ENCODE assay signal across 13 mouse cellular contexts in the genomic region with DNA sequence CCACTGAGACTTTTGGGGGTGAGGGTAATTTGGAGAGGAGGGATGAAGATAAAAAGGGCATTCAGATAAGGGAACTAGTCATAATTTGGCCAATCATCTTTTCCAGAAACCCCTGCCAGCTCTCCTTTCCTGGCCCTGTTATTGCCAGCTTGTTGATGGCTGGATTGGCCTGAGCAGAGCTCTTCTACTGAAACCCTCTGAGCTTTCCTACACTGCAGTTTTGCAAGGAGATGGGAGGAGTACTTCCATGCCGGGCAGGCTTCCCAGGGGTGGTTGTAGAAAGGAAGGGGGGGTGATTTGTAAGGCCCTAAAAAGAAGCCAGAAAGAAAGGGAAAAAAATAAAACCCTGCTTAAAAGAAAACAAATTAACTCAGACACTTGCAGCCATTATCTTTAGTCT.
DNase-seq lines count a peak whose midpoint lies in the region; ATAC-seq lines count a peak whose summit lies in the region.
"Had no signal": no experiment of that assay in that cellular context is flagged by ENCODE, and none has a peak within 500 bp of the region (broad histone marks: within the 10 kb centered on the region; RNA-seq: fewer than 3 reads in every experiment).

No protein-coding gene starts in this region.

- H3K27ac ChIP-seq in hindbrain, embryonic 11.5 days (ENCODE audit: low read depth, low read length), result no peak overlapping the region
- H3K27ac ChIP-seq: embryonic facial prominence, embryonic 10.5 days; forebrain, embryonic 12.5 days had no signal

- 58% methylated on average over 1 of the region's 1 CpGs for WGBS in hindbrain, embryonic 11.5 days

- no peak for ATAC-seq in hindbrain, embryonic 11.5 days (ENCODE audit: low FRiP score)
- ATAC-seq in megakaryocyte progenitor cell, adult 5-6 weeks (replicated peaks; ENCODE audit: poor library complexity), result no peak

- H3K9ac ChIP-seq in hindbrain, embryonic 11.5 days (ENCODE audit: low read depth, low read length), result no peak overlapping the region
- H3K9ac ChIP-seq: forebrain, embryonic 12.5 days had no signal

- no peaks in the 10 kb centered on the region for H3K9me3 ChIP-seq in hindbrain, embryonic 11.5 days (ENCODE audit: control insufficient read depth, low read length)
- H3K9me3 ChIP-seq: embryonic facial prominence, embryonic 10.5 days; forebrain, embryonic 12.5 days had no signal

- no peaks in the 10 kb centered on the region for H3K4me1 ChIP-seq in hindbrain, embryonic 11.5 days (replicated peaks; ENCODE audit: control insufficient read depth, insufficient read depth, low read length)
- H3K4me1 ChIP-seq: embryonic facial prominence, embryonic 10.5 days had no signal

- H3K36me3 ChIP-seq in hindbrain, embryonic 11.5 days (ENCODE audit: control insufficient read depth, insufficient read depth, low read length), result no peaks in the 10 kb centered on the region
- H3K36me3 ChIP-seq: embryonic facial prominence, embryonic 10.5 days; forebrain, embryonic 12.5 days had no signal

- no peak overlapping the region for H3K4me3 ChIP-seq in hindbrain, embryonic 11.5 days (ENCODE audit: low read depth, low read length)
- H3K4me3 ChIP-seq: embryonic facial prominence, embryonic 10.5 days; forebrain, embryonic 12.5 days had no signal

- no peaks in the 10 kb centered on the region for H3K27me3 ChIP-seq in hindbrain, embryonic 11.5 days (ENCODE audit: control insufficient read depth, insufficient read depth, low read length)
- H3K27me3 ChIP-seq: forebrain, embryonic 12.5 days had no signal

- H3K4me2 ChIP-seq in hindbrain, embryonic 11.5 days (replicated peaks; ENCODE audit: low read depth, low read length), result no peak overlapping the region
- H3K4me2 ChIP-seq: forebrain, embryonic 12.5 days had no signal

- peak; percentile 34 for DNase-seq in adrenal gland, adult 2 months
- DNase-seq in adrenal gland, postnatal 4 days (ENCODE audit: low spot score in 2 of 2), result no peak
- DNase-seq in NIH3T3 (ENCODE audit: low read depth), result peak; percentile 27
- peak; percentile 81 to 82 for DNase-seq in heart, adult 9 months (ENCODE audit: low spot score in 2 of 2)
- peak; percentile 67 for DNase-seq in lung, postnatal 10 days
- no peak for DNase-seq in hindbrain, embryonic 11.5 days (ENCODE audit: low spot score)
- DNase-seq in embryo, embryonic 10.5 days (ENCODE audit: low spot score), result no peak
- DNase-seq: cerebellum, adult 11 months; kidney, adult 8-10 months; liver had no signal

Comparison
In these comparisons a context has a peak if more than half of its experiments do, and no peak if none do; other contexts are left out.
1. DNase-seq: peak in adrenal gland, adult 2 months (single experiment), NIH3T3 (single experiment), heart, adult 9 months (2 of 2) and lung, postnatal 10 days (single experiment); none in adrenal gland, postnatal 4 days (0 of 2), hindbrain, embryonic 11.5 days (single experiment) and embryo, embryonic 10.5 days (single experiment).